Mouse (Mus musculus) intestine, postnatal 0 days (tissue): Measurements from ENCODE around the gene Amigo3. TPM values are rescaled to one million over a fixed set of nuclear protein-coding genes. Genes with fewer than 3 reads are reported as not detected.

Source experiments
- ATAC-seq: fragments of 200-750 bp; cut with Nextera tagmentation; 2 replicates; pipeline ENCODE4 v1.8.0; 2017; ENCODE audit warnings: mild to moderate bottlenecking, moderate TSS enrichment, moderate library complexity
- H3K27ac ChIP-seq: fragments of 300-500 bp; sonication (generic); 2 replicates; pipeline ENCODE4 v1.5.1; 2014; ENCODE audit warnings: mild to moderate bottlenecking, low read depth, low read length, moderate library complexity
- H3K27me3 ChIP-seq: fragments of 300-500 bp; sonication (generic); replicated peaks from 2 replicates; pipeline ENCODE4 v1.6.1; 2014; ENCODE audit warnings: low read length, mixed read lengths; ENCODE audit not compliant: control insufficient read depth, insufficient read depth
- H3K36me3 ChIP-seq: fragments of 300-500 bp; sonication (generic); 2 replicates; pipeline ENCODE4 v1.6.1; 2014; ENCODE audit warnings: mild to moderate bottlenecking, moderate library complexity; ENCODE audit not compliant: control insufficient read depth, insufficient read depth
- H3K4me1 ChIP-seq: fragments of 300-500 bp; sonication (generic); replicated peaks from 2 replicates; pipeline ENCODE4 v1.6.1; 2014; ENCODE audit warnings: antibody characterized with exemption, low read length, mixed read lengths; ENCODE audit not compliant: control insufficient read depth, insufficient read depth
- H3K4me2 ChIP-seq: fragments of 300-500 bp; sonication (generic); replicated peaks from 2 replicates; pipeline ENCODE4 v1.6.1; 2014; ENCODE audit warnings: low read depth, mild to moderate bottlenecking, moderate library complexity
- H3K4me3 ChIP-seq: fragments of 300-500 bp; sonication (generic); 2 replicates; pipeline ENCODE4 v1.5.1; 2014; ENCODE audit warnings: low read depth, low read length
- H3K9ac ChIP-seq: fragments of 300-500 bp; sonication (generic); 2 replicates; pipeline ENCODE4 v1.6.1; 2014; ENCODE audit warnings: mild to moderate bottlenecking, low read depth, low read length
- H3K9me3 ChIP-seq: fragments of 300-500 bp; sonication (generic); 2 replicates; pipeline ENCODE4 v1.6.1; 2016; ENCODE audit warnings: mixed run types; ENCODE audit not compliant: control insufficient read depth
- CTCF ChIP-seq: sonication (generic); IDR thresholded peaks from 2 replicates; pipeline ENCODE4 v1.5.1; 2016; ENCODE audit warnings: low read depth, mild to moderate bottlenecking, control low read depth, antibody characterized with exemption, moderate library complexity
- WGBS: fragments of 180-500 bp; shearing (Covaris S2); extraction: QIAGEN DNeasy Blood & Tissue Kit; methylation state at CpG from one replicate; pipeline ENCODE4 v1.1.7; 2014; 5-methylcytosine and 5-hydroxymethylcytosine counted together
- polyA plus RNA-seq: library from polyadenylated mRNA; unstranded; fragments of >200 nt; fragmentation: Nextera tagmentation; extraction: Ambion mirVana; gene quantifications from 2 replicates; pipeline ENCODE4 v1.2.1, GENCODE M21; 2015

Amigo3 gene
- polyA plus RNA-seq, 1 experiment from 2014 or later, result 4.4 TPM

GRCm38 (mm10) chr9:108049561-108050251, 3.3 kb upstream of the Amigo3 start:
- Histone ChIP-seq H3K9ac (peak overlapping the region; percentile 53), H3K9me3 (no peaks in the 10 kb centered on the region), H3K36me3 (peaks cover 50% of the 10 kb centered on the region), H3K4me2 (peak overlapping the region; percentile 71), H3K4me1 (peaks cover 15% of the 10 kb centered on the region; the same call in 1 of the 2 replicates), H3K27ac (peak overlapping the region; percentile 95), H3K4me3 (peak overlapping the region; percentile 56), H3K27me3 (no peaks in the 10 kb centered on the region)
- ATAC-seq, result peak; percentile 83
- no peak for TF ChIP-seq CTCF
- WGBS, result 30% methylated on average over 15 of the region's 15 CpGs

- no peak overlapping the region for H3K4me3 ChIP-seq
- H3K9me3 ChIP-seq, result no peaks in the 10 kb centered on the region
- 90% methylated on average over 15 of the region's 15 CpGs for WGBS
- peak overlapping the region; percentile 95; the same call in 1 of the 2 replicates for H3K27ac ChIP-seq
- no peak for ATAC-seq
- no peaks in the 10 kb centered on the region for H3K27me3 ChIP-seq
- peaks cover 49% of the 10 kb centered on the region for H3K36me3 ChIP-seq
- TF ChIP-seq CTCF, result no peak
- peak overlapping the region; percentile 14; the same call in 1 of the 2 replicates for H3K4me2 ChIP-seq
- H3K9ac ChIP-seq, result no peak overlapping the region
- peaks cover 15% of the 10 kb centered on the region; the same call in 1 of the 2 replicates for H3K4me1 ChIP-seq
Measured at GRCm38 (mm10) chr9:108051184-108051930, 1.6 kb upstream of the Amigo3 start.

GRCm38 (mm10) chr9:108051931-108052220, 1.1 kb upstream of the Amigo3 start:
- H3K36me3 ChIP-seq, result peaks cover 49% of the 10 kb centered on the region
- 65% methylated on average over 4 of the region's 4 CpGs for WGBS

GRCm38 (mm10) chr9:108052411-108052810, 548 bp upstream of the Amigo3 start:
- H3K4me3 ChIP-seq, result no peak overlapping the region
- H3K9ac ChIP-seq, result no peak overlapping the region
- 0 out of 2 replicates have a peak overlapping the region, but pooled peaks have one; percentile 15 for H3K27ac ChIP-seq
- H3K9me3 ChIP-seq, result no peaks in the 10 kb centered on the region
- H3K36me3 ChIP-seq, result peaks cover 49% of the 10 kb centered on the region
- 67% methylated on average over 7 of the region's 7 CpGs for WGBS
- no peak for TF ChIP-seq CTCF
- peak overlapping the region; percentile 47; the same call in 1 of the 2 replicates for H3K4me2 ChIP-seq
- no peaks in the 10 kb centered on the region for H3K27me3 ChIP-seq
- H3K4me1 ChIP-seq, result peaks cover 14% of the 10 kb centered on the region; the same call in 1 of the 2 replicates
- ATAC-seq, result no peak

More at GRCm38 (mm10) chr9:108051931-108052220, 1.1 kb upstream of the Amigo3 start:
- TF ChIP-seq CTCF, result no peak
- Histone ChIP-seq H3K4me1 (peaks cover 15% of the 10 kb centered on the region; the same call in 1 of the 2 replicates), H3K27ac (peak overlapping the region; percentile 15; the same call in 1 of the 2 replicates), H3K4me3 (no peak overlapping the region), H3K27me3 (no peaks in the 10 kb centered on the region), H3K9ac (no peak overlapping the region), H3K4me2 (0 out of 2 replicates have a peak overlapping the region, but pooled peaks have one; percentile 14), H3K9me3 (no peaks in the 10 kb centered on the region)
- ATAC-seq, result no peak

GRCm38 (mm10) chr9:108053665-108054225, 786 bp downstream of the Amigo3 start:
- 61% methylated on average over 15 of the region's 15 CpGs for WGBS
- peaks cover 62% of the 10 kb centered on the region for H3K36me3 ChIP-seq
- H3K9me3 ChIP-seq, result no peaks in the 10 kb centered on the region
- no peak for TF ChIP-seq CTCF
- ATAC-seq, result peak; percentile 0; the same call in 1 of the 2 replicates
- peak overlapping the region; percentile 47 for H3K4me2 ChIP-seq
- H3K4me3 ChIP-seq, result no peak overlapping the region
- H3K9ac ChIP-seq, result no peak overlapping the region
- H3K4me1 ChIP-seq, result 0 out of 2 replicates have a peak, but pooled peaks cover 6% of the 10 kb centered on the region
- no peaks in the 10 kb centered on the region for H3K27me3 ChIP-seq
- peak overlapping the region; percentile 52; the same call in 1 of the 2 replicates for H3K27ac ChIP-seq
